Mouse (Mus musculus): ENCODE results near the gene Nebl. TPM values are rescaled to one million over a fixed set of nuclear protein-coding genes. Genes with fewer than 3 reads are reported as not detected.

Gene Nebl
- 12.8 and 13.8 TPM in 2 replicates for polyA plus RNA-seq (2015; fragmentation: Nextera tagmentation; extraction: Ambion mirVana)

DNA sequence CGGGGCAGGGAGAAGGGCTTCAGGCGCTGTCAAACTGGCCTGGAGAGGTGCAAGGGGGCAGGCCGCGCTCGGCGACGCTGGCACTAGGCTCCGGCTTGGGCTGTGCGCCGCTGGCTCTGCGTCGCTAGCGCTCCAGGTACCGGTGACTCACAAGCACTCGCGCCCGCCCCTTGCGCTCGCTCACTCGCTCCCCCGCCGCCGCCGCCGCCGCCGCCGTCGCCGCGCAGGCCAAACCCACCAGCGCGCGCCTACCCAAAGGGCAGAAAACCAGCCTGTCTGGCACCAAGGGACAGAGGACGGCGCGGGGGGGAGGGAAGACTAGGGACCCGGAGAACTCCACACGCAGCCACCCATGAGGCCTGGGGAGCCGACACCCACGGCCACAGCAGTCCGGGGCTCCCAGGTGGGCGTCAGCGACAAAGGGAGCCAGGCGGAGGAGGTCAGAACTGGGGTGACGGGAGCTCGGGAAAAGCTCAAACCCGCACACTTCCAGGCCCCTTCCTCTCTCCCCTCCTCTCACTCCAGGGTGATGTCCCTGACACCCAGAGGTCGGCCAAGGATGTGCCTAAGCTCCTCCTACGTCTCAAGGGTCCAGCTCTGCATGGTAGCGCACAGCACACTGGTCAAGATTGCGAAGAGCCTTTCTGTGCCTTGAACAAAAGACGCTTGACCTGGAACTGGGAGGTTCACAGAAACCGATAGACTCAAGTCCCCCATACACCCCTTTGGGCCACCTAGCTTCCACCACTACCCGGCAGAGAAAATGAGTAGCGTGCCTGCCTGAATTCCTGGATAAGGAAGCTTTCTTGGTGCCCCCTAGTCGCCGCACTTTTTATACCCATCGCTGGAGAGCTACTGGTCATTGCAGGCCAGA lies at the start of gene Nebl:
TSS of gene Nebl (minus strand) at position 508 of the 874 bp plus-strand sequence.
- ATAC-seq: peak; percentile 93

DNA sequence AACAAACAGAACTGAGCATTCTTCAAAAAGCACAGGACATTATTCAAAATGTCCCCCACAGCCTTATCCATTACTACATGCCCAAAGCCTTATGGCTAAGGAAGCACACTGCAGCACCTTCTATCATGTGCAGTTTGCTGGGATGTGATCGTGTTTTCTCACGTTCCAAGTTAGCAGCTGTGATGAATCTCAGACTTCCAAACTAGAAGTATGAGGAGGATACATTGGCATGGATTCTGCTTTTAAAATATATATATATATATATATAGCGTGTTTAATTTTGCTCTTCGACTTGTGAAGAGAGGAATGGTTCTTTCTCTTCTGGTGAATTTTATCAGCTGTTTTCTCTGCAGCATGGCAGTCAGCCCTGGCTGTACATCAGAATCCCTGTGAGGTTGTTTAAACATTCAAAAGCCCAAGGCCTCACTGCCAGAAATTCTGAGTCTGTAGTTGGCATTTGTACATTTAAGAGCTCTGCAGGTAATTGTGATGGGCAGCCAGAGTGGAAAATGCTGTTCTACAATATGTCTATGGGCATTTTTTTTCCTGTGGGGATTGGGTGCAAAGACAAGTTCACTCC lies 39.1 kb upstream of the Nebl start:
- WGBS: 94% methylated on average over 4 of the region's 4 CpGs
- H3K4me3 ChIP-seq (ENCODE audit: low read depth, low read length): no peak overlapping the region
- no peaks in the 10 kb centered on the region for H3K27me3 ChIP-seq (ENCODE audit: control insufficient read depth, insufficient read depth, low read depth, low read length)
- H3K4me2 ChIP-seq (ENCODE audit: low read length): no peak overlapping the region
- no peak for ATAC-seq
- H3K9me3 ChIP-seq (replicated peaks; ENCODE audit: control insufficient read depth, low read length, poor library complexity, severe bottlenecking): no peaks in the 10 kb centered on the region
- no peaks in the 10 kb centered on the region for H3K36me3 ChIP-seq (ENCODE audit: control insufficient read depth, insufficient read depth, low read length)
- H3K4me1 ChIP-seq (ENCODE audit: control insufficient read depth, insufficient read depth, low read length): no peaks in the 10 kb centered on the region
- H3K27ac ChIP-seq (ENCODE audit: low read length): no peak overlapping the region
- H3K9ac ChIP-seq (ENCODE audit: low read depth, low read length): no peak overlapping the region

More for the DNA sequence above, at the start of gene Nebl:
- Histone ChIP-seq H3K4me2 (ENCODE audit: low read length) (peak within 1 kb of the TSS; percentile 95), H3K27me3 (ENCODE audit: control insufficient read depth, insufficient read depth, low read depth, low read length) (peaks cover 3% of the 10 kb centered on the region), H3K9ac (ENCODE audit: low read depth, low read length) (peak within 1 kb of the TSS; percentile 89), H3K9me3 (replicated peaks; ENCODE audit: control insufficient read depth, low read length, poor library complexity, severe bottlenecking) (no peaks in the 10 kb centered on the region), H3K36me3 (ENCODE audit: control insufficient read depth, insufficient read depth, low read length) (no peaks in the 10 kb centered on the region), H3K27ac (ENCODE audit: low read length) (peak within 1 kb of the TSS; percentile 82), H3K4me1 (ENCODE audit: control insufficient read depth, insufficient read depth, low read length) (peaks cover 3% of the 10 kb centered on the region; the same call in 1 of the 2 replicates), H3K4me3 (ENCODE audit: low read depth, low read length) (peak within 1 kb of the TSS; percentile 79)
- WGBS: under 1% methylated on average over 52 of the region's 59 CpGs

GRCm38 (mm10) chr2:17769242-17769755 lies 38.0 kb upstream of the Nebl start:
- no peak overlapping the region for H3K4me2 ChIP-seq (ENCODE audit: low read length)
- H3K27ac ChIP-seq (ENCODE audit: low read length): no peak overlapping the region
- no peaks in the 10 kb centered on the region for H3K4me1 ChIP-seq (ENCODE audit: control insufficient read depth, insufficient read depth, low read length)
- no peaks in the 10 kb centered on the region for H3K9me3 ChIP-seq (replicated peaks; ENCODE audit: control insufficient read depth, low read length, poor library complexity, severe bottlenecking)
- no peaks in the 10 kb centered on the region for H3K27me3 ChIP-seq (ENCODE audit: control insufficient read depth, insufficient read depth, low read depth, low read length)
- WGBS: 83% methylated on average over 5 of the region's 5 CpGs
- ATAC-seq: no peak
- no peak overlapping the region for H3K9ac ChIP-seq (ENCODE audit: low read depth, low read length)
- H3K4me3 ChIP-seq (ENCODE audit: low read depth, low read length): no peak overlapping the region
- H3K36me3 ChIP-seq (ENCODE audit: control insufficient read depth, insufficient read depth, low read length): no peaks in the 10 kb centered on the region

GRCm38 (mm10) chr2:17756271-17756670 lies 25.0 kb upstream of the Nebl start:
- Histone ChIP-seq H3K4me2 (ENCODE audit: low read length) (no peak overlapping the region), H3K27ac (ENCODE audit: low read length) (no peak overlapping the region), H3K36me3 (ENCODE audit: control insufficient read depth, insufficient read depth, low read length) (no peaks in the 10 kb centered on the region), H3K4me3 (ENCODE audit: low read depth, low read length) (no peak overlapping the region), H3K9ac (ENCODE audit: low read depth, low read length) (no peak overlapping the region), H3K9me3 (replicated peaks; ENCODE audit: control insufficient read depth, low read length, poor library complexity, severe bottlenecking) (no peaks in the 10 kb centered on the region), H3K4me1 (ENCODE audit: control insufficient read depth, insufficient read depth, low read length) (no peaks in the 10 kb centered on the region), H3K27me3 (ENCODE audit: control insufficient read depth, insufficient read depth, low read depth, low read length) (no peaks in the 10 kb centered on the region)
- no peak for ATAC-seq
- WGBS: 39% methylated on average over 4 of the region's 4 CpGs

- Histone ChIP-seq H3K27me3 (ENCODE audit: control insufficient read depth, insufficient read depth, low read depth, low read length) (no peaks in the 10 kb centered on the region), H3K4me3 (ENCODE audit: low read depth, low read length) (peak overlapping the region; percentile 39), H3K36me3 (ENCODE audit: control insufficient read depth, insufficient read depth, low read length) (no peaks in the 10 kb centered on the region), H3K4me2 (ENCODE audit: low read length) (peak overlapping the region; percentile 67), H3K27ac (ENCODE audit: low read length) (no peak overlapping the region), H3K4me1 (ENCODE audit: control insufficient read depth, insufficient read depth, low read length) (peaks cover 8% of the 10 kb centered on the region), H3K9me3 (replicated peaks; ENCODE audit: control insufficient read depth, low read length, poor library complexity, severe bottlenecking) (no peaks in the 10 kb centered on the region), H3K9ac (ENCODE audit: low read depth, low read length) (no peak overlapping the region; the same call in 1 of the 2 replicates)
- ATAC-seq: peak; percentile 64
- 9% methylated on average over 11 of the region's 11 CpGs for WGBS
Measured at GRCm38 (mm10) chr2:17742051-17742763, 10.9 kb upstream of the Nebl start.

- Histone ChIP-seq H3K27ac (ENCODE audit: low read length) (no peak overlapping the region), H3K9me3 (replicated peaks; ENCODE audit: control insufficient read depth, low read length, poor library complexity, severe bottlenecking) (no peaks in the 10 kb centered on the region), H3K4me1 (ENCODE audit: control insufficient read depth, insufficient read depth, low read length) (peaks cover 8% of the 10 kb centered on the region), H3K9ac (ENCODE audit: low read depth, low read length) (peak overlapping the region; percentile 38), H3K4me2 (ENCODE audit: low read length) (peak overlapping the region; percentile 67), H3K4me3 (ENCODE audit: low read depth, low read length) (peak overlapping the region; percentile 39), H3K36me3 (ENCODE audit: control insufficient read depth, insufficient read depth, low read length) (no peaks in the 10 kb centered on the region), H3K27me3 (ENCODE audit: control insufficient read depth, insufficient read depth, low read depth, low read length) (no peaks in the 10 kb centered on the region)
- peak; percentile 77; the same call in 1 of the 2 replicates for ATAC-seq
- WGBS: under 1% methylated on average over 16 of the region's 16 CpGs
Measured at GRCm38 (mm10) chr2:17741555-17741954, 10.3 kb upstream of the Nebl start.

GRCm38 (mm10) chr2:17740454-17740853 lies 9.2 kb upstream of the Nebl start:
- Histone ChIP-seq H3K27ac (ENCODE audit: low read length) (no peak overlapping the region), H3K4me1 (ENCODE audit: control insufficient read depth, insufficient read depth, low read length) (peaks cover 8% of the 10 kb centered on the region), H3K9ac (ENCODE audit: low read depth, low read length) (no peak overlapping the region), H3K36me3 (ENCODE audit: control insufficient read depth, insufficient read depth, low read length) (no peaks in the 10 kb centered on the region), H3K4me2 (ENCODE audit: low read length) (no peak overlapping the region), H3K4me3 (ENCODE audit: low read depth, low read length) (no peak overlapping the region), H3K27me3 (ENCODE audit: control insufficient read depth, insufficient read depth, low read depth, low read length) (no peaks in the 10 kb centered on the region), H3K9me3 (replicated peaks; ENCODE audit: control insufficient read depth, low read length, poor library complexity, severe bottlenecking) (no peaks in the 10 kb centered on the region)
- no peak for ATAC-seq
- WGBS: 43% methylated on average over 2 of the region's 2 CpGs

GRCm38 (mm10) chr2:17732210-17732609 lies 946 bp upstream of the Nebl start:
- H3K4me2 ChIP-seq (ENCODE audit: low read length): peak overlapping the region; percentile 95

More at GRCm38 (mm10) chr2:17732210-17732609, 946 bp upstream of the Nebl start:
- no peak overlapping the region for H3K4me3 ChIP-seq (ENCODE audit: low read depth, low read length)
- peaks cover 3% of the 10 kb centered on the region; the same call in 1 of the 2 replicates for H3K4me1 ChIP-seq (ENCODE audit: control insufficient read depth, insufficient read depth, low read length)
- H3K9me3 ChIP-seq (replicated peaks; ENCODE audit: control insufficient read depth, low read length, poor library complexity, severe bottlenecking): no peaks in the 10 kb centered on the region
- peaks cover 3% of the 10 kb centered on the region for H3K27me3 ChIP-seq (ENCODE audit: control insufficient read depth, insufficient read depth, low read depth, low read length)
- H3K36me3 ChIP-seq (ENCODE audit: control insufficient read depth, insufficient read depth, low read length): no peaks in the 10 kb centered on the region
- no peak overlapping the region for H3K9ac ChIP-seq (ENCODE audit: low read depth, low read length)
- 16% methylated on average over 7 of the region's 7 CpGs for WGBS
- ATAC-seq: no peak
- H3K27ac ChIP-seq (ENCODE audit: low read length): no peak overlapping the region
